Mouse (Mus musculus) cerebellum, adult 11-12 months (tissue): ENCODE results near the gene Nup133.
A peak's percentile ranks its signal among the peaks of the same experiment; 100 is the strongest.

Source experiments
- DNase-seq: peaks from one replicate; pipeline ENCODE4 v3.0.0; 2022

Gene Nup133

GRCm38 (mm10) chr8:123884721-123885565 lies 64.1 kb downstream of the Nup133 start:
- peak; percentile 42 for DNase-seq

DNA sequence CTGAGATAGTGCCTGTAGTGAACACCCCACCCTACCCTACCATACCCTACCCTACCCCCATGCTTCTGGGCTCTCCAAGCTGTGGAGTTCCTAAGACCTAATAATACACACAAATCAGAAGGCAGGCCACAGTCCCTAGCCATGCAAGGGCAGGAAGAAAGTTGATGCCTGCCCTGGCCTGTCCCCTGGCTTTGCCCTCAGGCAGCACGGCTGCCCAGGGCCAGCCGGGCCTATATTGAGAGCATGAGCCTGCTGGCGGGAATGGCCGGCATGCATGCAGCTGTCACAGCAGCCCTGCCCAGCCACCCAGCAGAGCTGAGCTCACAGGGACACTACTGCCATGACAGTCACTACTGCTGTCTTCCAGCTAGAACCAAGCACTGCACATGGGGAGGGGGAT lies 66.0 kb downstream of the Nup133 start:
- DNase-seq: no peak

DNA sequence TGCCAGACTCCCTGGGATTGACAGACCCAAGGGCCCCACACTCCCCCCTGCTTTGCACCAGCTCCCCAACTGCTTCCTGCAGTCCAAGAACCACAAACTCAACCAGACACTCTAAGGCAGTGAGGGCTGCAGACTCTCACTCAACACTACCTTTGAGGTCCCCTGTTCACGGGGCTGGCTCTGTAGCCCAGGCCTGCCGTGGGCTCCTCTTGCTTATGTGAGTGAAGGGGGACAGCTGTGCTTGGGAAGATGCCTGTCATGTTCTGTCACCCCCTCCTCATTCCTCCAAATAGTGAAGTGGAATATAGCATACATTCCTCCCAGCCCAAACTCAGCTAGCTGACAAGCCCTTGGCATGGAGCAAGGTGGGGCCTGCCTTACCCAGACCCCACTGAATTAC lies 66.7 kb downstream of the Nup133 start:
- no peak for DNase-seq

DNA sequence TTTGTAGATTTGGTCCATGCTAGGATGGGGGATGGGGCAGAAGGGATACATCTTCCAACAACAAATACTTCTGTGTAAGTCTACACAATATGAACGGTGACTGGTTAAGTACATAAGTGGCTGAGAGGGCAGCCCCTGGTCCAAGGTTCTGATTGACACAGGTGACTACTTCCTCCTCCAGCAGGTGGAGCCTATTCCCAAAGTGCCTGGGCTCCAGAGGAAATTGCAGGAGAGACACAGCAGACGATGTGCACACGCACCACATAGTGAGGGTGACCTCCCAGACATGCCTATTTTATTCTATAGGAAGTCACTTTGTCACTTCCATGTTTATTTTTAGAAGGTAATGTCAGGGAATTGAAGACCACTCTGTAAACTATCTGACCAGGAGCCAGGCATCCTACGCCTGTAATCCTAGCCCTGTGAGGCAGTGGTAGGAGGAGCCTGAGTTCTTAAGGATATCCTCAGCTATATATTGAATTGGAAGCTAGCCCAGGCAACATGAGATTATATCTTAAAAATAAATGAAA lies 68.2 kb downstream of the Nup133 start:
- DNase-seq: no peak

DNA sequence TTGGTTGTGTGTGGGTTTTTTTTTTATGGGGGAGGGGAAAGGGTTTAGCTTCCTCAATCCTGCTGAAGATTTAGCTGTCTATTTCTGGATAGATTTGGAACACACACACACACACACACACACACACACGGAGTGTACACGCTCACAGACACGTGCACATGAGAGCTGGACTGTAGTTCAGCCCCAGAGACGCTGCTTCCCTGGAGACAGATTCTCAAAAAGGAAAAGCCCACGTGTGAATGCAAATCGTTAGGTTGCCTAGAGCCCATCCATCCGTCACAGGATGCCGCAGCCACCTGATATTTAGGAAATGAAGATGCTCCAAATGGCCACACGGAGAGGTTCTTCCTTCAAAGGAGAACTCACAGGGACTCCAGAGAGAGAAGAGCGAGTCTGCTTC lies 68.8 kb downstream of the Nup133 start:
- no peak for DNase-seq

DNA sequence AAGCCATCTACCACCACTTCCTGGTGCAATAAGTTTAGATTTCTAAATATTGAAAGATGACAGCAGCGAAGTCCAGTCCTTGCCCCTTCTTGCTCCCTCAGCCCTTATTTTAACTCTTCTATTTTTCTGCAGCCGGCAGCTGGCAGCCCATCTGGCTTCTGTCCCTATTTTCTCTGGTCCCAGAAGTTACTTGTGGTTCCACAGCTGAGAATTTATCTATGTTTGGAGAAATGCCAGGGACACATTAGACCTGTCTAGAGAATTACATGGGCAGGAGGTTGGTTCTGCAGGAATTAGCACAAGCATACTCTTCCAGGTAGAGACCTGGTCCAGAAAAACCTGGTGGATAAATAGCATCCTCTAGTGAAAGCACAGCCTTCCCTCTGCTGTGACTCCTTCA lies 71.2 kb downstream of the Nup133 start:
- no peak for DNase-seq

GRCm38 (mm10) chr8:123874324-123874723 lies 74.7 kb downstream of the Nup133 start:
- no peak for DNase-seq

DNA sequence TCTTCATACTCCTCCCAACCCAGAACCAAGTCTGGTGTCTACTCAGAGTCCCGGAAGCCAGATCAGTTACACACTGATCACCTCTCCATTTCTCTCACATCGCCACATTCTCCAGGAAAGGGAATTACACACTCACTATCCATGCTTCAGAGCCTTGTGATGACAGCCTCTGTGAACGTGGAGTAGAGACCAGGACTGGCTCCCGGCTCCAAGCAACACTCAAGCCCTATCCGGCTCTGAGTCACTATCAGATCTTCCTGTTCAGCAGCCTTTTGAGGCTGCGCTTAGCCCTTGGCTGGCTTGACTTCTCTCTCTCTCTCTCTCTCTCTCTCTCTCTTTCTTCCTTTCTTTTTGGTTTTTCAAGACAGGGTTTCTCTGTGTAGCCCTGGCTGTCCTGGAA lies 75.7 kb downstream of the Nup133 start:
- no peak for DNase-seq

DNA sequence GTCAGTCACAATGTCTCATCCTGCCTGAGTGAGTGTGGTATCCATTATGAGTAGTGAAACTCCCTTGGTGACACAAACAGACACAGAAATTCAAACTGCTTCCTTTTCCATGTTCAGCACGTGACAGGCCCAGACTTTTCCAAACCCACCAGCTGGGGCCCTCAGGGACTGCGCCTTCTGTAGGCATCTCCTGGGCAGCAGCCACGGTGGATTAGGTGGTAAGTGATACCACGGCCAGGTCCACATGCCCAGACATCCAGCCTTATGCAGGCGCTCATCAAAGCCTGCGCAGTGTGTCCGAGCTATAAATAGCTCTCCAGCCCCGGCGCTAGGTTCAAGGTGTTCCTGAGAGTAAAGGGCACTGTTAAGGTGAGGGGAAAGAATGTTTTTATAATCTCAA lies 77.0 kb downstream of the Nup133 start:
- no peak for DNase-seq

- no peak for DNase-seq
These were observed 82.1 kb downstream of the Nup133 start for GRCm38 (mm10) chr8:123866971-123867370.

GRCm38 (mm10) chr8:123865786-123866185 lies 83.3 kb downstream of the Nup133 start:
- DNase-seq: no peak

- DNase-seq: no peak
These were observed 88.7 kb downstream of the Nup133 start for GRCm38 (mm10) chr8:123860386-123860785.

- no peak for DNase-seq
These were observed 89.3 kb downstream of the Nup133 start, which contains the start of gene Ccsap for GRCm38 (mm10) chr8:123859648-123860259. Gene Ccsap, minus strand, starts transcription at chr8:123860209.

GRCm38 (mm10) chr8:123858941-123859647 lies 90.0 kb downstream of the Nup133 start:
- DNase-seq: peak; percentile 96

DNA sequence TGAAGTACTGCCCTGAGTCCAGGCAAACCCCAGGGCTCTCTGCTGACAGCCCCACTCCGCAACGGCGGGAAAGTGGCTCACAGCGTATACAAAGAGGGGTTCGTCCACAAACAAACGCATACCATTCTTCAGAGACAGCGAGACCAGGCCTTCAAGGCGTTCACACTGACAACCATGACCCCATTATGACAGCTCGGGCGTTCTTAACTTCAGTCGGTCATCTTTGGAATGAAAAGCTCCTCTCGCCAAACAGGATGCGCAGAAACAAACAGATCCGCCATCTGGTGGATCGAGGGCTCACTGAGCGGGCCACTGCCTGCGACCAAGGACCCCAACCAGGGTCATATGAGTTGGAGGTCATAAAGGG lies 90.5 kb downstream of the Nup133 start:
- DNase-seq: no peak

DNA sequence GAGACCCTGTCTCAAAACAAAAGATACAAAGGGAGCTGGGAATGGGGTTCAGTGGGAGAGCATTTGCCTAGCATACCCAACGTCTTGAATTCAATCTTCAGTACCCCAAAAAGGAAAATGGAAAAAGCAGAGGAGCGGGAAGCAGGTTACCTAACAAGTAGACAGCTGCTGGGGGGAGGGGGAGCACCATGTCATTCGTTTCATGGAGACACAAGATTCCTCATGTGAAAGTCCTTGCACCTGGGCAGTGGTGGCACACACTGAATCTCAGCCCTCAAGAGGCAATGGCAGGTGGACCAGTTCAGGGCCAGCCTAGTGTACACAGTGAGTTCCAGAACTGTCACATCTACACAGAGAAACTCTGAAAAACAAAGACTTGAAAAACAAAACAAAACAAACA lies 91.7 kb downstream of the Nup133 start:
- DNase-seq: no peak

GRCm38 (mm10) chr8:123854733-123855475 lies 94.2 kb downstream of the Nup133 start:
- DNase-seq: no peak

GRCm38 (mm10) chr8:123854252-123854651 lies 94.8 kb downstream of the Nup133 start:
- DNase-seq: no peak

DNA sequence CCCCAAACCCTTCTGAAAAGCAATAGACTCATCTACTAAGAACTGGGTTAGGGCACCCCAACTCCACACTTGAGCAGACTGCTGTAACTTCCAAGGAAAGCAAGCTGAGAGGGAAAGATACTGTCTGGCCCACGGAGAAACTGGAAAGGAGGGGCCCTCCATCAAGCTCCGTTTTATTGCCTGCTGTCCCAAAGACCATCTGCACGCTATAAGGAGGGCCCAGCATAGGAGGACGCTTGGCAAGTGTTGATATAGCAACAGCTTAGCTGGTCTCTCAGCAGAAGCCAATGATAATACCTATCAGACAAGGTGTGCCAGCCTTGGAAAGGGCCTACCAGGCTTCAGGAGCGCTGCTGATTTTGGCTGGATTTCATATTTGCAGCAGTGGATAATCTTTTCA lies 97.5 kb downstream of the Nup133 start:
- DNase-seq: peak; percentile 62

DNA sequence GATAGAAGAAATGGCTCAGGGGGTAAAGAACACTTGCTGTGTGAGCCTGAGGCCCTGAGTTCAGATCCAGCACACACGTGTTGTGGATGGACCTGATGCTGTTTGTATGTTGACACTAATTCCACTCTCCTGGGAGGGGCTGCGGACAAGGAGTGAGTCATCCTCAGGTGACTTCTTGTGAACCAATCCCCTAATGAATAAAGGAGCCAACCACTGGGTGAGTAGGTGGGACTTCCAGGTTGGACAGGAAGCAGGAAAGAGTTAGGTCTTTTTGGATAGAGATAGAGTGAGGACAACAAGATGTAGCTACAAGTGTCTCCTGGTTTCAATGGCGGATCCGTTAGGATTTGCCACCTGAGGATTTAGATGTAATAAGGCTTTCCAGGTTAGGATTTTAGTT lies 99.7 kb downstream of the Nup133 start:
- no peak for DNase-seq

GRCm38 (mm10) chr8:123847546-123847945 lies 101.5 kb downstream of the Nup133 start:
- DNase-seq: peak; percentile 74
